Mouse (Mus musculus) CH12.LX (cell line): ENCODE measurements around the gene Dpp6. TPM values are rescaled to one million over a fixed set of nuclear protein-coding genes. Genes with fewer than 3 reads are reported as not detected.

Experiments used
- DNase-seq: peaks from one replicate; pipeline ENCODE4 v3.0.0-alpha.2; 2013; ENCODE audit errors: extremely low read depth
- H3K27ac ChIP-seq: 2 replicates; pipeline ENCODE4 v1.5.1; 2012; ENCODE audit warnings: low read depth, mild to moderate bottlenecking, control low read depth, moderate library complexity; ENCODE audit not compliant: insufficient read depth
- H3K27me3 ChIP-seq: replicated peaks from 2 replicates; pipeline ENCODE3; 2012; ENCODE audit warnings: inconsistent platforms
- H3K36me3 ChIP-seq, 2 experiments: replicated peaks in 1 of 2; 2 replicates each; pipeline versions ENCODE3 to v1.6.1; 2012; ENCODE audit warnings: inconsistent platforms in 1 of 2, low read length in 1 of 2, mild to moderate bottlenecking in 1 of 2, mixed read lengths in 1 of 2, moderate library complexity in 1 of 2; ENCODE audit not compliant: control insufficient read depth in 1 of 2, insufficient read depth in 1 of 2
- H3K4me1 ChIP-seq, 2 experiments: 2 replicates each; pipeline ENCODE4 v1.6.1; 2012; ENCODE audit warnings: inconsistent platforms in 1 of 2, moderate library complexity in 1 of 2; ENCODE audit not compliant: insufficient read depth in 2 of 2, control insufficient read depth in 1 of 2
- H3K4me2 ChIP-seq: 2 replicates; pipeline ENCODE4 v1.6.1; 2012; ENCODE audit warnings: low read depth, mild to moderate bottlenecking, control low read depth; ENCODE audit not compliant: poor library complexity, insufficient read depth, severe bottlenecking
- H3K4me3 ChIP-seq, 3 experiments: fragments of 150-350 bp in 1 of 3; sonication (generic) in 1 of 3; replicated peaks in 1 of 3; 2 replicates each; pipeline versions ENCODE3 to v1.5.1; 2011 to 2012; ENCODE audit warnings: low read depth in 2 of 3, low read length in 2 of 3, mild to moderate bottlenecking in 2 of 3, moderate library complexity in 2 of 3, control low read depth in 1 of 3, improper control_type of control experiment in 1 of 3, inconsistent platforms in 1 of 3, mixed read lengths in 1 of 3; ENCODE audit not compliant: poor library complexity in 1 of 3
- H3K79me2 ChIP-seq: replicated peaks from 2 replicates; pipeline ENCODE4 v1.6.1; 2012; ENCODE audit warnings: mild to moderate bottlenecking, moderate library complexity; ENCODE audit not compliant: control insufficient read depth, poor library complexity, insufficient read depth, severe bottlenecking; ENCODE audit errors: extremely low read depth
- H3K9ac ChIP-seq: 2 replicates; pipeline ENCODE4 v1.6.1; 2012; ENCODE audit warnings: low read depth, mild to moderate bottlenecking, control low read depth, moderate library complexity; ENCODE audit not compliant: insufficient read depth
- H3K9me3 ChIP-seq: replicated peaks from 2 replicates; pipeline ENCODE3; 2012; ENCODE audit warnings: low read length, inconsistent platforms, mixed read lengths
- BHLHE40 ChIP-seq: IDR thresholded peaks from 2 replicates; pipeline ENCODE4 v1.6.1; 2011; ENCODE audit warnings: mild to moderate bottlenecking, low read depth, low read length, improper control_type of control experiment
- CHD1 ChIP-seq: IDR thresholded peaks from 2 replicates; pipeline ENCODE4 v1.6.1; 2012; ENCODE audit warnings: low read depth, low read length, improper control_type of control experiment, inconsistent platforms
- CTCF ChIP-seq, 2 experiments: IDR thresholded peaks in 1 of 2; conservative IDR thresholded peaks in 1 of 2; 2 replicates each; pipeline ENCODE4 v1.5.1; 2011 to 2012; ENCODE audit warnings: low read depth in 2 of 2, low read length in 2 of 2, improper control_type of control experiment in 1 of 2, inconsistent platforms in 1 of 2, mild to moderate bottlenecking in 1 of 2, moderate library complexity in 1 of 2
- ELF1 ChIP-seq: IDR thresholded peaks from 2 replicates; pipeline ENCODE4 v1.6.1; 2014; ENCODE audit warnings: low read depth, mild to moderate bottlenecking, inconsistent platforms, low read length, improper control_type of control experiment
- GABPA ChIP-seq: IDR thresholded peaks from 2 replicates; pipeline ENCODE4 v1.6.1; 2012; ENCODE audit warnings: low read depth, low read length, improper control_type of control experiment, inconsistent platforms; ENCODE audit not compliant: insufficient replicate concordance
- HCFC1 ChIP-seq: IDR thresholded peaks from 2 replicates; pipeline ENCODE4 v1.6.1; 2012; ENCODE audit warnings: low read depth, mild to moderate bottlenecking, inconsistent platforms, low read length, improper control_type of control experiment
- IRF4 ChIP-seq: IDR thresholded peaks from 2 replicates; pipeline ENCODE4 v1.6.1; 2014; ENCODE audit warnings: low read depth, mild to moderate bottlenecking, inconsistent platforms, low read length, improper control_type of control experiment
- JUN ChIP-seq: IDR thresholded peaks from 2 replicates; pipeline ENCODE4 v1.6.1; 2011; ENCODE audit warnings: low read depth, mild to moderate bottlenecking, low read length, improper control_type of control experiment, moderate library complexity; ENCODE audit not compliant: insufficient read depth
- JUND ChIP-seq: conservative IDR thresholded peaks from 2 replicates; pipeline ENCODE4 v1.6.1; 2011; ENCODE audit warnings: low read depth, low read length, improper control_type of control experiment
- KAT2A ChIP-seq: IDR thresholded peaks from 2 replicates; pipeline ENCODE4 v1.6.1; 2012; ENCODE audit warnings: low read length, improper control_type of control experiment, inconsistent platforms; ENCODE audit not compliant: insufficient replicate concordance
- MAX ChIP-seq: IDR thresholded peaks from 2 replicates; pipeline ENCODE4 v1.6.1; 2011; ENCODE audit warnings: low read length, improper control_type of control experiment
- MAZ ChIP-seq: IDR thresholded peaks from 2 replicates; pipeline ENCODE4 v1.6.1; 2012; ENCODE audit warnings: low read depth, mild to moderate bottlenecking, inconsistent platforms, low read length, improper control_type of control experiment, moderate library complexity
- MEF2A ChIP-seq: IDR thresholded peaks from 2 replicates; pipeline ENCODE4 v1.6.1; 2014; ENCODE audit warnings: low read depth, mild to moderate bottlenecking, inconsistent platforms, low read length, improper control_type of control experiment, borderline replicate concordance
- MYC ChIP-seq: IDR thresholded peaks from 2 replicates; pipeline ENCODE4 v1.6.1; 2011; ENCODE audit warnings: low read depth, mild to moderate bottlenecking, improper control_type of control experiment, low read length
- POLR2A ChIP-seq: IDR thresholded peaks from 2 replicates; pipeline ENCODE4 v1.6.1; 2011; ENCODE audit warnings: low read depth, mild to moderate bottlenecking, improper control_type of control experiment, low read length
- POLR2AphosphoS2 ChIP-seq: IDR thresholded peaks from 2 replicates; pipeline ENCODE4 v1.6.1; 2011; ENCODE audit warnings: low read depth, low read length, improper control_type of control experiment
- RCOR1 ChIP-seq: conservative IDR thresholded peaks from 2 replicates; pipeline ENCODE4 v1.6.1; 2012; ENCODE audit warnings: low read depth, mild to moderate bottlenecking, inconsistent platforms, low read length, improper control_type of control experiment
- SMC3 ChIP-seq: IDR thresholded peaks from 2 replicates; pipeline ENCODE4 v1.6.1; 2011; ENCODE audit warnings: low read depth, low read length, improper control_type of control experiment
- USF1 ChIP-seq: IDR thresholded peaks from 2 replicates; pipeline ENCODE4 v1.6.1; 2014; ENCODE audit warnings: low read depth, mild to moderate bottlenecking, inconsistent platforms, low read length, improper control_type of control experiment
- USF2 ChIP-seq: conservative IDR thresholded peaks from 2 replicates; pipeline ENCODE4 v1.6.1; 2011; ENCODE audit warnings: low read depth, low read length, improper control_type of control experiment
- ZC3H11A ChIP-seq: IDR thresholded peaks from 2 replicates; pipeline ENCODE4 v1.6.1; 2012; ENCODE audit warnings: low read depth, mild to moderate bottlenecking, inconsistent platforms, low read length, improper control_type of control experiment
- ZNF384 ChIP-seq: IDR thresholded peaks from 2 replicates; pipeline ENCODE4 v1.6.1; 2012; ENCODE audit warnings: low read depth, low read length, improper control_type of control experiment, inconsistent platforms
- dilution Hi-C: fragments of 300-500 bp; cut with MboI; formaldehyde crosslinking; loops from 2 replicates; pipeline ENCODE4 v1.14.3; 2020; ENCODE audit warnings: low sequenced_read_pairs; ENCODE audit not compliant: extremely low pct_unique_long_range_greater_than_20kb, extremely low pct_ligation_motif_present
- in situ Hi-C: fragments of 300-500 bp; cut with MboI; formaldehyde crosslinking; loops from 3 replicates; pipeline ENCODE4 v1.14.3; 2019; ENCODE audit warnings: low sequenced_read_pairs, low pct_ligation_motif_present, low pct_unique_long_range_greater_than_20kb, mixed read lengths
- polyA plus RNA-seq: library from polyadenylated mRNA; unstranded; fragments of >175 nt; gene quantifications from 2 replicates; pipeline ENCODE4 v1.2.1, GENCODE M21; 2012; ENCODE audit warnings: low read depth; ENCODE audit not compliant: insufficient read length
- total RNA-seq, 2 experiments: library from RNA; depleted of rRNA; stranded (reverse); fragments of 300-350 nt in 1 of 2; fragments of >200 nt in 1 of 2; gene quantifications; 2 replicates each; pipeline ENCODE4 v1.2.3; 2012 to 2014

Dpp6 gene
- total and polyA plus RNA-seq, 3 experiments = not detected

DNA sequence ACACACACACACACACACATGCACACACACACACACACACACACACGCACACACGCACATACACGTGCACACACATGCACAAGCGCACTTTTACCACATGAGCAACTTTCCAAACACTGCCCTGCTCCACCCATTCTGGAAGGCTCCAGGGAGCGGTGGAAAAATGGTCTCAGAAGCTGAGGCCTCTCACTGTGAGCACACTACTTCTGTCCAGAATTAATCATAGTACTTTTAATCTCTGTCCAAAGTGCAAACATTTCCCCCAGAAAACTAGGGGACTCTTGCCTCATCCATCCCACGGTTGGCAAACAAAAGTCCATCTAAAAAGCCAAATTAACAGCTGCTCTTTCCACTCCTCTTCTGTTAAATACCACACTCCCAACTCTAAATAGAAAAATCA, 842.8 kb downstream of the Dpp6 start:
- dilution Hi-C loops = no loop called here
- H3K4me3 ChIP-seq = no peak overlapping the region
- H3K9ac ChIP-seq = no peak overlapping the region
- no peak for DNase-seq
- in situ Hi-C loops = no loop called here
- H3K4me1 ChIP-seq = peaks cover 6% of the 10 kb centered on the region in 2 experiments; a peak in 2 of 4 replicates
- no peaks in the 10 kb centered on the region for H3K79me2 ChIP-seq
- TF ChIP-seq MEF2A (no peak), ZC3H11A (no peak), MAZ (no peak), RCOR1 (no peak), SMC3 (no peak), KAT2A (no peak), USF1 (no peak), JUND (no peak), JUN (no peak), POLR2AphosphoS2 (no peak), MAX (no peak)
- TF ChIP-seq, all 38 proteins: peak for 0
- H3K27ac ChIP-seq = no peak overlapping the region
- no peak overlapping the region for H3K4me2 ChIP-seq
- no peaks in the 10 kb centered on the region for H3K9me3 ChIP-seq
- no peaks in the 10 kb centered on the region for H3K27me3 ChIP-seq
- H3K36me3 ChIP-seq = no peaks in the 10 kb centered on the region

DNA sequence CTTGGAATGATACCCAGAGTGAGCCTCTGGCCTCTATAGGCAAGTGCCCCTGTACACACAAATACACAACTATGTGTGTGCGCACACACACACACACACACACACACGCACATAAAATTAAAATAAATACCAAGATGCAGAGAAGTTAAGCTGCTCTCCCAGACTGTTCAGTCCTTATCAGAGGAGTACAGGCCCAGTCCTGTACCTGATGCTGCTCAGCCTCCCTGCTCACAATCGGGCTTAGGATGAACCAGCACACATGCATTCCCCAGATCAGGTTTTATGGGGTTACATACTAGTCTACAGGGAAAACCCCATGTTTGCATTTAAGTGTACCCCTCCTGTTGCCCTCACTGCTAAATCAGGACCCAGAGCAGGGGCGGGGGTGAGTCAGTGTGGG, 847.1 kb downstream of the Dpp6 start:
- dilution Hi-C loops = no loop called here
- H3K4me2 ChIP-seq = no peak overlapping the region
- H3K9me3 ChIP-seq = no peaks in the 10 kb centered on the region
- H3K36me3 ChIP-seq = no peaks in the 10 kb centered on the region
- H3K4me1 ChIP-seq = peaks cover 0 to 2% of the 10 kb centered on the region in 2 experiments; a peak in 1 of 4 replicates
- H3K27ac ChIP-seq = no peak overlapping the region
- TF ChIP-seq RCOR1 (no peak), CHD1 (no peak), HCFC1 (no peak), MAZ (no peak), GABPA (no peak), IRF4 (no peak), USF1 (no peak), POLR2A (no peak), POLR2AphosphoS2 (no peak), MYC (no peak), ZNF384 (no peak), BHLHE40 (no peak), USF2 (no peak), ELF1 (no peak), CTCF (conservative IDR thresholded peaks at IDR 0.05 in 1 of 2, IDR thresholded peaks at IDR 0.05 in 1 of 2; ENCODE audit: low read depth in 2 of 2, low read length in 2 of 2) (no peak)
- TF ChIP-seq, all 38 proteins: peak for 0
- in situ Hi-C loops = no loop called here
- Histone ChIP-seq H3K4me3 (no peak overlapping the region), H3K27me3 (no peaks in the 10 kb centered on the region), H3K79me2 (no peaks in the 10 kb centered on the region), H3K9ac (no peak overlapping the region)
- no peak for DNase-seq
